Mouse (Mus musculus) MEL (cell line): ENCODE measurements around the gene Rassf1. TPM values are rescaled to one million over a fixed set of nuclear protein-coding genes. Genes with fewer than 3 reads are reported as not detected.

ENCODE experiments used
- DNase-seq: peaks from one replicate; pipeline ENCODE4 v3.0.0; 2011; ENCODE audit warnings: low read depth, low spot score
- H3K27ac ChIP-seq: 2 replicates; pipeline ENCODE4 v1.5.1; 2012; ENCODE audit warnings: low read depth, mild to moderate bottlenecking, control low read depth, low read length, moderate library complexity; ENCODE audit not compliant: control insufficient read depth
- H3K27me3 ChIP-seq, 2 experiments: fragments of 150-350 bp in 1 of 2; sonication (generic) in 1 of 2; 2 replicates each; pipeline ENCODE4 v1.6.1; 2012; ENCODE audit warnings: low read length in 2 of 2, mild to moderate bottlenecking in 2 of 2, improper control_type of control experiment in 1 of 2, moderate library complexity in 1 of 2; ENCODE audit not compliant: insufficient read depth in 2 of 2, control insufficient read depth in 1 of 2
- H3K36me3 ChIP-seq, 2 experiments: 2 replicates each; pipeline ENCODE4 v1.6.1; 2012 to 2014; ENCODE audit warnings: low read length in 2 of 2, improper control_type of control experiment in 1 of 2, inconsistent platforms in 1 of 2, mild to moderate bottlenecking in 1 of 2; ENCODE audit not compliant: insufficient read depth in 2 of 2, control insufficient read depth in 1 of 2
- H3K4me1 ChIP-seq, 2 experiments: fragments of 150-350 bp in 1 of 2; sonication (generic) in 1 of 2; 2 replicates each; pipeline ENCODE4 v1.6.1; 2012; ENCODE audit warnings: low read length in 2 of 2, improper control_type of control experiment in 1 of 2, mild to moderate bottlenecking in 1 of 2; ENCODE audit not compliant: insufficient read depth in 2 of 2, control insufficient read depth in 1 of 2
- H3K4me3 ChIP-seq, 2 experiments: fragments of 150-350 bp in 1 of 2; sonication (generic) in 1 of 2; 2 replicates each; pipeline ENCODE4 v1.5.1; 2012; ENCODE audit warnings: low read depth in 2 of 2, low read length in 2 of 2, mild to moderate bottlenecking in 2 of 2, moderate library complexity in 2 of 2, control low read depth in 1 of 2, improper control_type of control experiment in 1 of 2; ENCODE audit not compliant: control insufficient read depth in 1 of 2, insufficient read depth in 1 of 2
- H3K79me2 ChIP-seq: 2 replicates; pipeline ENCODE4 v1.6.1; 2012; ENCODE audit warnings: mild to moderate bottlenecking, low read length, moderate library complexity; ENCODE audit not compliant: control insufficient read depth, poor library complexity, insufficient read depth
- H3K9ac ChIP-seq: 2 replicates; pipeline ENCODE4 v1.6.1; 2012; ENCODE audit warnings: low read depth, mild to moderate bottlenecking, control low read depth, low read length, moderate library complexity; ENCODE audit not compliant: control insufficient read depth, poor library complexity, severe bottlenecking
- H3K9me3 ChIP-seq: fragments of 150-350 bp; sonication (generic); replicated peaks from 2 replicates; pipeline ENCODE4 v1.6.1; 2012; ENCODE audit warnings: mild to moderate bottlenecking, low read length, improper control_type of control experiment, moderate library complexity; ENCODE audit not compliant: insufficient read depth
- BHLHE40 ChIP-seq: IDR thresholded peaks from 2 replicates; pipeline ENCODE4 v1.6.1; 2012; ENCODE audit warnings: low read depth, mild to moderate bottlenecking, inconsistent platforms, low read length, improper control_type of control experiment, borderline replicate concordance
- CHD1 ChIP-seq: IDR thresholded peaks from 2 replicates; pipeline ENCODE4 v1.6.1; 2012; ENCODE audit warnings: low read depth, mild to moderate bottlenecking, inconsistent platforms, low read length, improper control_type of control experiment
- CHD2 ChIP-seq: IDR thresholded peaks from 2 replicates; pipeline ENCODE4 v1.6.1; 2011; ENCODE audit warnings: low read length, improper control_type of control experiment
- CTCF ChIP-seq, 3 experiments: IDR thresholded peaks in 2 of 3; conservative IDR thresholded peaks in 1 of 3; 2 replicates each; pipeline ENCODE4 v1.5.1; 2011 to 2012; ENCODE audit warnings: low read length in 3 of 3, low read depth in 2 of 3, mild to moderate bottlenecking in 2 of 3, improper control_type of control experiment in 1 of 3, inconsistent platforms in 1 of 3, mixed read lengths in 1 of 3, moderate library complexity in 1 of 3; ENCODE audit not compliant: control insufficient read depth in 1 of 3, insufficient read depth in 1 of 3, poor library complexity in 1 of 3, severe bottlenecking in 1 of 3
- E2F4 ChIP-seq: IDR thresholded peaks from 2 replicates; pipeline ENCODE4 v1.6.1; 2011; ENCODE audit warnings: low read depth, low read length, improper control_type of control experiment, borderline replicate concordance
- ELF1 ChIP-seq: IDR thresholded peaks from 2 replicates; pipeline ENCODE4 v1.6.1; 2014; ENCODE audit warnings: low read depth, mild to moderate bottlenecking, inconsistent platforms, low read length, improper control_type of control experiment, moderate library complexity
- EP300 ChIP-seq, 2 experiments: IDR thresholded peaks; 2 replicates each; pipeline ENCODE4 v1.6.1; 2011; ENCODE audit warnings: improper control_type of control experiment in 2 of 2, low read length in 2 of 2, low read depth in 1 of 2, mild to moderate bottlenecking in 1 of 2
- GABPA ChIP-seq: IDR thresholded peaks from 2 replicates; pipeline ENCODE4 v1.6.1; 2012; ENCODE audit warnings: low read depth, mild to moderate bottlenecking, inconsistent platforms, low read length, improper control_type of control experiment, moderate library complexity
- JUND ChIP-seq: IDR thresholded peaks from 2 replicates; pipeline ENCODE4 v1.6.1; 2011; ENCODE audit warnings: low read depth, mild to moderate bottlenecking, improper control_type of control experiment, low read length
- KAT2A ChIP-seq: conservative IDR thresholded peaks from 2 replicates; pipeline ENCODE4 v1.6.1; 2012; ENCODE audit warnings: low read depth, low read length, improper control_type of control experiment, inconsistent platforms
- MAFK ChIP-seq: IDR thresholded peaks from 2 replicates; pipeline ENCODE4 v1.6.1; 2011; ENCODE audit warnings: low read depth, mild to moderate bottlenecking, low read length, improper control_type of control experiment, borderline replicate concordance
- MEF2A ChIP-seq: IDR thresholded peaks from 2 replicates; pipeline ENCODE4 v1.6.1; 2014; ENCODE audit warnings: low read depth, mild to moderate bottlenecking, inconsistent platforms, low read length, improper control_type of control experiment; ENCODE audit not compliant: poor library complexity, insufficient replicate concordance, severe bottlenecking; ENCODE audit errors: extremely low read depth
- MYB ChIP-seq: IDR thresholded peaks from 2 replicates; pipeline ENCODE4 v1.6.1; 2011; ENCODE audit warnings: mild to moderate bottlenecking, low read depth, low read length, improper control_type of control experiment
- MYC ChIP-seq: IDR thresholded peaks from 2 replicates; pipeline ENCODE4 v1.6.1; 2011; ENCODE audit warnings: low read depth, mild to moderate bottlenecking, low read length, improper control_type of control experiment, moderate library complexity
- NELFE ChIP-seq: IDR thresholded peaks from 2 replicates; pipeline ENCODE4 v1.6.1; 2011; ENCODE audit warnings: low read depth, low read length, improper control_type of control experiment
- POLR2A ChIP-seq, 2 experiments: IDR thresholded peaks; 2 replicates each; pipeline ENCODE4 v1.6.1; 2011 to 2012; ENCODE audit warnings: low read length in 2 of 2, mild to moderate bottlenecking in 2 of 2, control low read depth in 1 of 2, improper control_type of control experiment in 1 of 2, low read depth in 1 of 2, moderate library complexity in 1 of 2; ENCODE audit not compliant: control insufficient read depth in 1 of 2, insufficient read depth in 1 of 2, poor library complexity in 1 of 2
- POLR2AphosphoS5 ChIP-seq: IDR thresholded peaks from 2 replicates; pipeline ENCODE4 v1.6.1; 2012; ENCODE audit warnings: low read depth, borderline replicate concordance, mild to moderate bottlenecking, inconsistent platforms, low read length, moderate library complexity, mixed read lengths
- SMC3 ChIP-seq: IDR thresholded peaks from 2 replicates; pipeline ENCODE4 v1.6.1; 2011; ENCODE audit warnings: low read depth, low read length, improper control_type of control experiment
- TAL1 ChIP-seq: IDR thresholded peaks from 2 replicates; pipeline ENCODE4 v1.6.1; 2012; ENCODE audit warnings: mild to moderate bottlenecking, inconsistent platforms, low read length, moderate library complexity, mixed read lengths
- TCF12 ChIP-seq: IDR thresholded peaks from 2 replicates; pipeline ENCODE4 v1.6.1; 2014; ENCODE audit warnings: low read depth, mild to moderate bottlenecking, inconsistent platforms, low read length, improper control_type of control experiment, moderate library complexity
- UBTF ChIP-seq: IDR thresholded peaks from 2 replicates; pipeline ENCODE4 v1.6.1; 2012; ENCODE audit warnings: low read depth, mild to moderate bottlenecking, inconsistent platforms, low read length, improper control_type of control experiment, moderate library complexity, borderline replicate concordance; ENCODE audit not compliant: insufficient read depth
- USF1 ChIP-seq: IDR thresholded peaks from 2 replicates; pipeline ENCODE4 v1.6.1; 2014; ENCODE audit warnings: low read depth, mild to moderate bottlenecking, inconsistent platforms, low read length, improper control_type of control experiment, moderate library complexity
- USF2 ChIP-seq, 2 experiments: IDR thresholded peaks; 2 replicates each; pipeline ENCODE4 v1.6.1; 2011 to 2012; ENCODE audit warnings: improper control_type of control experiment in 2 of 2, low read length in 2 of 2, borderline replicate concordance in 1 of 2, inconsistent platforms in 1 of 2, low read depth in 1 of 2, mild to moderate bottlenecking in 1 of 2; ENCODE audit not compliant: insufficient read depth in 1 of 2
- ZC3H11A ChIP-seq: IDR thresholded peaks from 2 replicates; pipeline ENCODE4 v1.6.1; 2012; ENCODE audit warnings: low read depth, mild to moderate bottlenecking, inconsistent platforms, low read length, improper control_type of control experiment
- ZMIZ1 ChIP-seq: IDR thresholded peaks from 2 replicates; pipeline ENCODE4 v1.6.1; 2012; ENCODE audit warnings: low read depth, mild to moderate bottlenecking, inconsistent platforms, low read length, improper control_type of control experiment, moderate library complexity
- ZNF384 ChIP-seq: IDR thresholded peaks from 2 replicates; pipeline ENCODE4 v1.6.1; 2012; ENCODE audit warnings: low read depth, mild to moderate bottlenecking, inconsistent platforms, low read length, improper control_type of control experiment
- polyA plus RNA-seq, 2 experiments: library from polyadenylated mRNA; stranded (reverse) in 1 of 2; unstranded in 1 of 2; fragments of >175 nt in 1 of 2; fragments of >200 nt in 1 of 2; gene quantifications; 2 replicates each; pipeline versions ENCODE4 v1.2.1 to v1.2.4; 2012; ENCODE audit warnings: low replicate concordance in 2 of 2, low read depth in 1 of 2; ENCODE audit not compliant: insufficient read length in 2 of 2, insufficient read depth in 1 of 2, missing spikeins in 1 of 2
- total RNA-seq: library from RNA; depleted of rRNA; stranded (reverse); fragments of 300-350 nt; gene quantifications from 2 replicates; pipeline ENCODE4 v1.2.3, GENCODE M21; 2012

The Rassf1 gene
- total and polyA plus RNA-seq, 3 experiments, result 48.0 to 56.9 TPM; not detected in 1

DNA sequence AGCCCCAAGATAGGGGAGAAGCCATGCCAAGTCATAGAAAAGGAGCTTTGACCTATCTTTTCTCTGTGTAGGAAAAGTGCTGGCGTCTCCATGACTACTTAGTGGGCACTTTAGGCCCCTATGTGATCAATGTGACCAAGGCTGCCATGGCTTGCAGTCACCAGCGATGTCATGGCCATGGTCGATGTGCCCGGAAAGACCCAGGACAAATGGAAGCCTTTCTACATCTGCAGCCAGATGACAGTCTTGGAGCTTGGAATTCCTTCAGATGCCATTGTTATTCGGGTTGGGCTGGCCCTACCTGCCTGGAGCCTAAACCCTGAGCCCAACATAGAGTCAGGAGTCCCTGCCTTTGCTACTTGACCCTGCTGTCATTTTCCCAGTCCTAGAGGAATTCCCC, 35.1 kb downstream of the Rassf1 start:
- Histone ChIP-seq H3K79me2 (peaks cover 54% of the 10 kb centered on the region), H3K4me3 (peak overlapping the region in 1 of 2 experiments; percentile 10; a peak in 2 of 4 replicates)
- TF ChIP-seq ZC3H11A, result no peak
- TF ChIP-seq SMC3, result no peak
- no peak for TF ChIP-seq ZMIZ1
- no peak for TF ChIP-seq JUND
- no peak for TF ChIP-seq MYB
- TF ChIP-seq ZNF384, result no peak
- TF ChIP-seq CTCF (IDR thresholded peaks at IDR 0.05 in 2 of 3, conservative IDR thresholded peaks at IDR 0.05 in 1 of 3; ENCODE audit: control insufficient read depth in 1 of 3, insufficient read depth in 1 of 3, low read depth in 2 of 3, low read length in 3 of 3, poor library complexity in 1 of 3, severe bottlenecking in 1 of 3), result no peak
- TF ChIP-seq, all 39 proteins: peak for 0
- peak overlapping the region; percentile 94 for H3K27ac ChIP-seq
- DNase-seq, result peak; percentile 29
- no peaks in the 10 kb centered on the region for H3K27me3 ChIP-seq
- H3K9me3 ChIP-seq, result no peaks in the 10 kb centered on the region
- peak overlapping the region; percentile 49 for H3K9ac ChIP-seq
- peaks cover 16 to 37% of the 10 kb centered on the region in 2 experiments; a peak in 3 of 4 replicates for H3K4me1 ChIP-seq
- peaks cover 4 to 35% of the 10 kb centered on the region in 2 experiments; a peak in 3 of 4 replicates for H3K36me3 ChIP-seq

DNA sequence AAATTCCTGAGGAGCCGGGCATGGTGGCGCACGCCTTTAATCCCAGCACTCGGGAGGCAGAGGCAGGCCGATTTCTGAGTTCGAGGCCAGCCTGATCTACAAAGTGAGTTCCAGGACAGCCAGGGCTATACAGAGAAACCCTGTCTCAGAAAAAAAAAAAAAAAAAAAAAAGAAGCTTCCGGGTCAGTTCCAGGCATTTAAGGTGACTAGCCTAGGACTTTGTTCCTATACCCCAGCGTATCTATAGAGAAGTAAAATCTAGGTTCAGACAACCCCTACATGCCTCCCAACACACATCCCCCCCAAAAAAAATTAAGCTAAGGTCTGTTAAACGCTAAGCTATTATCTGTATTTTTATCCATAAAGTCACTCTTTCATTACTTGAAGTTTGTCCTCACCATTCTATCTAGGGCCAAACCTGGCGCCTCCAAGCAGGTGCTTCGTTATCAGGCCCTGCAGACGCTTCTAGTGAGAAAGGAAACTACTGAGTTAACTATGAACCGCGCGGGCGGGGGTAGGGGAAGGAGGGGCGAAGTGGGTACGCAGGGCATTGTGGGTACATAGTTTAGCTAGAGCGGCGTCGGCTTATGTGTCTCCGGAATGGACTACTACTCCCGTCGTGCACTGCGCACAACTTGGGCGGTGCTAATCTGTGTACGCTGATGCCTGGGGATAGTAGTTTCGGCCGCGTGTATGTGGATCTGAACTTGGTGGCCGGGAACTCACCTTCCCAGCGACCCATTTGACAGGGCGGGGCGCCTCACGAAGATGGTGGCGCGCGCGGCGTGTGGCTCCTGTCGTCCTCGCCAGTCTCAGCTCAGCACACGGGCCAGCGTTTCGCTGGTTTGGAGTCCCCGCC, 35.8 kb downstream of the Rassf1 start, which contains the start of gene Ifrd2:
TSS of gene Ifrd2 (plus strand) at position 669 of the 859 bp plus-strand sequence.
- H3K27me3 ChIP-seq, result no peaks in the 10 kb centered on the region
- DNase-seq, result peak; percentile 99
- no peaks in the 10 kb centered on the region for H3K9me3 ChIP-seq
- peak within 1 kb of the TSS; percentile 99 for H3K27ac ChIP-seq
- peaks cover 16 to 31% of the 10 kb centered on the region in 2 experiments; a peak in 3 of 4 replicates for H3K4me1 ChIP-seq
- H3K36me3 ChIP-seq, result peaks cover 4 to 29% of the 10 kb centered on the region in 2 experiments; a peak in 3 of 4 replicates
- H3K79me2 ChIP-seq, result peaks cover 47% of the 10 kb centered on the region
- peak within 1 kb of the TSS; percentile 99 for H3K9ac ChIP-seq
- H3K4me3 ChIP-seq, result peak within 1 kb of the TSS; percentile 55 to 86
- TF ChIP-seq MEF2A (peak; percentile 31; the same call in 1 of the 2 replicates), MYB (peak; percentile 80), MYC (no peak), BHLHE40 (peak; percentile 70), ZC3H11A (no peak), CHD1 (no peak), CHD2 (peak; percentile 59), TAL1 (peak; percentile 98), UBTF (no peak), USF2 (IDR thresholded peaks at IDR 0.05; ENCODE audit: borderline replicate concordance in 1 of 2, insufficient read depth in 1 of 2, low read depth in 1 of 2, low read length in 2 of 2) (no peak), USF1 (no peak), KAT2A (peak; percentile 99), TCF12 (peak; percentile 98), ELF1 (no peak; the same call in 1 of the 2 replicates), POLR2AphosphoS5 (peak; percentile 83; the same call in 1 of the 2 replicates), GABPA (no peak; the same call in 1 of the 2 replicates), E2F4 (no peak), NELFE (peak; percentile 83), POLR2A (IDR thresholded peaks at IDR 0.05; ENCODE audit: control insufficient read depth in 1 of 2, insufficient read depth in 1 of 2, low read depth in 1 of 2, low read length in 2 of 2, poor library complexity in 1 of 2) (peak in 1 of 2 experiments; percentile 91; a peak in 2 of 4 replicates), SMC3 (no peak), EP300 (IDR thresholded peaks at IDR 0.05; ENCODE audit: low read depth in 1 of 2, low read length in 2 of 2) (peak; percentile 86 to 95), JUND (no peak), CTCF (IDR thresholded peaks at IDR 0.05 in 2 of 3, conservative IDR thresholded peaks at IDR 0.05 in 1 of 3; ENCODE audit: control insufficient read depth in 1 of 3, insufficient read depth in 1 of 3, low read depth in 2 of 3, low read length in 3 of 3, poor library complexity in 1 of 3, severe bottlenecking in 1 of 3) (0 out of 6 replicates have a peak, but pooled peaks of 1 of the 3 experiments have one; percentile 12), MAFK (no peak)
